Comparison of ENCODE assay signal across 23 mouse cellular contexts in genomic region chr6:57537887-57538286, GRCm38 (mm10). TPM values are rescaled to one million over a fixed set of nuclear protein-coding genes. Genes with fewer than 3 reads are reported as not detected.
A peak's percentile ranks its signal among the peaks of the same experiment; 100 is the strongest.
DNase-seq lines count a peak whose midpoint lies in the region; ATAC-seq and TF ChIP-seq lines count a peak whose summit lies in the region.
"Had no signal": no experiment of that assay in that cellular context is flagged by ENCODE, and none has a peak within 500 bp of the region (broad histone marks: within the 10 kb centered on the region; RNA-seq: fewer than 3 reads in every experiment).

No protein-coding gene starts in this region.

- H3K9me3 ChIP-seq in liver, postnatal 0 days (ENCODE audit: low read length) = no peaks in the 10 kb centered on the region
- no peaks in the 10 kb centered on the region for H3K9me3 ChIP-seq in liver, embryonic 11.5 days (ENCODE audit: control insufficient read depth, low read length)
- H3K9me3 ChIP-seq: embryonic facial prominence, embryonic 13.5 days; embryonic facial prominence, embryonic 15.5 days; forebrain, embryonic 10.5 days; forebrain, embryonic 12.5 days had no signal

- H3K27me3 ChIP-seq in liver, adult 2 months (ENCODE audit: control insufficient read depth, insufficient read depth, low read length) = no peaks in the 10 kb centered on the region
- H3K27me3 ChIP-seq in liver, postnatal 0 days (ENCODE audit: insufficient read depth, low read length) = no peaks in the 10 kb centered on the region
- H3K27me3 ChIP-seq in liver, embryonic 11.5 days (replicated peaks; ENCODE audit: control insufficient read depth, insufficient read depth, low read length) = no peaks in the 10 kb centered on the region
- H3K27me3 ChIP-seq: embryonic facial prominence, embryonic 13.5 days; embryonic facial prominence, embryonic 15.5 days; forebrain, embryonic 12.5 days had no signal

- TF ChIP-seq EP300 in liver, postnatal 0 days (IDR thresholded peaks at IDR 0.05; ENCODE audit: low read depth) = peak; percentile 60; the same call in 1 of the 2 replicates

- TF ChIP-seq POLR2A in liver, adult 2 months (IDR thresholded peaks at IDR 0.05; ENCODE audit: extremely low read depth, insufficient read depth, low read length) = no peak

- no peaks in the 10 kb centered on the region for H3K36me3 ChIP-seq in liver, adult 2 months (ENCODE audit: control insufficient read depth, insufficient read depth, low read length)
- no peaks in the 10 kb centered on the region for H3K36me3 ChIP-seq in liver, postnatal 0 days (replicated peaks; ENCODE audit: insufficient read depth, low read length)
- no peaks in the 10 kb centered on the region for H3K36me3 ChIP-seq in liver, embryonic 11.5 days (ENCODE audit: control insufficient read depth, insufficient read depth, low read length)
- H3K36me3 ChIP-seq: embryonic facial prominence, embryonic 13.5 days; embryonic facial prominence, embryonic 15.5 days; forebrain, embryonic 10.5 days; forebrain, embryonic 12.5 days had no signal

- H3K27ac ChIP-seq in liver, adult 2 months (replicated peaks; ENCODE audit: insufficient read depth, low read depth, low read length) = peak overlapping the region; percentile 76
- H3K27ac ChIP-seq in liver, postnatal 0 days (ENCODE audit: low read depth) = peak overlapping the region; percentile 76
- H3K27ac ChIP-seq in liver, embryonic 11.5 days (ENCODE audit: low read depth, low read length) = no peak overlapping the region
- H3K27ac ChIP-seq in brown adipose tissue, adult 24 weeks (replicated peaks; ENCODE audit: low read depth, low read length) = peak overlapping the region; percentile 21
- H3K27ac ChIP-seq: embryonic facial prominence, embryonic 13.5 days; embryonic facial prominence, embryonic 15.5 days; forebrain, embryonic 10.5 days; forebrain, embryonic 12.5 days had no signal

- TF ChIP-seq CTCF in liver, adult 2 months (IDR thresholded peaks at IDR 0.05; ENCODE audit: low read depth, low read length) = no peak
- no peak for TF ChIP-seq CTCF in liver, postnatal 0 days (IDR thresholded peaks at IDR 0.05; ENCODE audit: low read depth)

- H3K4me1 ChIP-seq in liver, adult 2 months (ENCODE audit: control insufficient read depth, insufficient read depth, low read length) = peaks cover 26% of the 10 kb centered on the region
- peaks cover 13% of the 10 kb centered on the region for H3K4me1 ChIP-seq in liver, postnatal 0 days (ENCODE audit: insufficient read depth)
- H3K4me1 ChIP-seq in liver, embryonic 11.5 days (replicated peaks; ENCODE audit: control insufficient read depth, insufficient read depth, low read length) = no peaks in the 10 kb centered on the region; the same call in 1 of the 2 replicates
- H3K4me1 ChIP-seq in brown adipose tissue, adult 24 weeks (ENCODE audit: control insufficient read depth, insufficient read depth, insufficient read length, low read length) = peaks cover 5% of the 10 kb centered on the region; the same call in 1 of the 2 replicates

- no peak overlapping the region for H3K4me3 ChIP-seq in liver, adult 2 months (ENCODE audit: insufficient read depth, low read depth, low read length)
- no peak overlapping the region for H3K4me3 ChIP-seq in liver, postnatal 0 days (ENCODE audit: low read depth, low read length)
- H3K4me3 ChIP-seq in liver, embryonic 11.5 days (ENCODE audit: low read depth, low read length) = no peak overlapping the region
- H3K4me3 ChIP-seq in brown adipose tissue, adult 24 weeks (ENCODE audit: insufficient read depth, low read depth, low read length) = no peak overlapping the region
- H3K4me3 ChIP-seq: embryonic facial prominence, embryonic 13.5 days; embryonic facial prominence, embryonic 15.5 days; erythroblast, embryonic 14.5 days; forebrain, embryonic 10.5 days; forebrain, embryonic 12.5 days had no signal

- peak; percentile 96 for DNase-seq in liver, adult 2 months (ENCODE audit: extremely low read depth, low read depth, low spot score)
- DNase-seq in liver (no peak), adipocyte (ENCODE audit: low spot score) (peak; percentile 37)
- DNase-seq in liver, postnatal 0 days = no peak
- no peak for DNase-seq in liver, embryonic 11.5 days (ENCODE audit: low spot score)
- DNase-seq: adrenal gland, adult 8-10 months; adrenal gland, postnatal 36 days; cerebellum, adult 11 months; cerebellum, adult 18-20 months; cerebellum, adult 8-10 months; cerebellum, adult 9-11 months; cerebellum, postnatal 14 days; cerebellum, postnatal 36 days; embryo, embryonic 11 days had no signal

- no peak overlapping the region for H3K9ac ChIP-seq in liver, adult 2 months (ENCODE audit: low read depth, low read length)
- no peak overlapping the region for H3K9ac ChIP-seq in liver, postnatal 0 days (replicated peaks)
- H3K9ac ChIP-seq in liver, embryonic 11.5 days (ENCODE audit: low read depth, low read length) = no peak overlapping the region
- H3K9ac ChIP-seq: embryonic facial prominence, embryonic 13.5 days; embryonic facial prominence, embryonic 15.5 days; forebrain, embryonic 12.5 days had no signal

- no peak overlapping the region for H3K4me2 ChIP-seq in liver, postnatal 0 days (ENCODE audit: low read depth, low read length)
- no peak overlapping the region for H3K4me2 ChIP-seq in liver, embryonic 11.5 days
- H3K4me2 ChIP-seq: embryonic facial prominence, embryonic 13.5 days; embryonic facial prominence, embryonic 15.5 days; forebrain, embryonic 12.5 days had no signal

- WGBS in liver, adult 2 months = 34% methylated on average over 5 of the region's 5 CpGs
- WGBS in liver, postnatal 0 days (ENCODE audit: insufficient replicate concordance) = 54% methylated on average over 5 of the region's 5 CpGs
- WGBS in liver, embryonic 11.5 days = 65% methylated on average over 5 of the region's 5 CpGs

- peak; percentile 24; the same call in 1 of the 2 replicates for ATAC-seq in liver, postnatal 0 days
- ATAC-seq in liver, embryonic 11.5 days (replicated peaks; ENCODE audit: low FRiP score) = no peak
- ATAC-seq in megakaryocyte-erythroid progenitor cell, adult 5-6 weeks (replicated peaks; ENCODE audit: low FRiP score, low TSS enrichment, poor library complexity, severe bottlenecking) = no peak
- ATAC-seq: forebrain, embryonic 14.5 days; forebrain, embryonic 16.5 days had no signal

- H3K79me2 ChIP-seq in liver, adult 2 months (ENCODE audit: control insufficient read depth, insufficient read depth, low read length) = no peaks in the 10 kb centered on the region

RNA-seq across cellular contexts. Expression of gene Ppm1k, which starts 2.6 kb away (rescaled TPM):
- total RNA-seq in liver, adult 2 months (2014; rRNA removed) = 137 and 148 TPM in 2 replicates
- 10.4 and 12.5 TPM in 2 replicates for polyA plus RNA-seq in liver, adult 2 months (2012; rRNA removed)
- 14.9 and 15.6 TPM in 2 replicates for polyA plus RNA-seq in liver, postnatal 0 days (2015; fragmentation: Nextera tagmentation; extraction: Ambion mirVana)
- 3.5 TPM in 2 replicates for polyA plus RNA-seq in liver, embryonic 11.5 days (2014; fragmentation: Nextera tagmentation; extraction: Ambion mirVana)
- 9.2 and 17.2 TPM in 2 replicates for polyA plus RNA-seq in brown adipose tissue, adult 24 weeks (2012; ENCODE audit: insufficient read depth, insufficient read length, missing spikeins)
- 0.79 and 2.2 TPM in 2 replicates for total RNA-seq in megakaryocyte-erythroid progenitor cell, adult 5-6 weeks (2014; fragmentation: Nextera tagmentation)
- total RNA-seq in megakaryocyte-erythroid progenitor cell, adult 5-6 weeks (2017) = 6.1 and 15.3 TPM in 2 replicates
- polyA plus RNA-seq: erythroblast, embryonic 14.5 days had no signal

RNA-seq across cellular contexts. Expression of gene Herc6, which starts 42.9 kb away (rescaled TPM):
- 13.2 and 18.6 TPM in 2 replicates for total RNA-seq in liver, adult 2 months (2014; rRNA removed)
- 9.1 and 15.7 TPM in 2 replicates for polyA plus RNA-seq in liver, adult 2 months (2012; rRNA removed)
- 5.0 and 5.5 TPM in 2 replicates for polyA plus RNA-seq in liver, postnatal 0 days (2015; fragmentation: Nextera tagmentation; extraction: Ambion mirVana)
- polyA plus RNA-seq in liver, embryonic 11.5 days (2014; fragmentation: Nextera tagmentation; extraction: Ambion mirVana) = 4.6 and 5.2 TPM in 2 replicates
- 2.5 and 3.1 TPM in 2 replicates for polyA plus RNA-seq in brown adipose tissue, adult 24 weeks (2012; ENCODE audit: insufficient read depth, insufficient read length, missing spikeins)
- 13.8 and 35.6 TPM in 2 replicates for total RNA-seq in megakaryocyte-erythroid progenitor cell, adult 5-6 weeks (2014; fragmentation: Nextera tagmentation)
- total RNA-seq in megakaryocyte-erythroid progenitor cell, adult 5-6 weeks (2017) = 11.6 and 18.1 TPM in 2 replicates

Comparison
In these comparisons a context has a peak if more than half of its experiments do, and no peak if none do; other contexts are left out.
1. DNase-seq: peak in liver, adult 2 months (single experiment) and adipocyte (single experiment); none in liver (single experiment), liver, postnatal 0 days (single experiment) and liver, embryonic 11.5 days (single experiment).